Mouse (Mus musculus) heart, embryonic 14.5 days (tissue): ENCODE measurements around the gene Sgms1. TPM values are rescaled to one million over a fixed set of nuclear protein-coding genes. Genes with fewer than 3 reads are reported as not detected.

Source experiments
- ATAC-seq: fragments of 200-750 bp; cut with Nextera tagmentation; 2 replicates; pipeline ENCODE4 v1.8.0; 2017; ENCODE audit warnings: low read depth, moderate TSS enrichment; ENCODE audit not compliant: insufficient number of reproducible peaks, insufficient read depth, low FRiP score
- H3K27ac ChIP-seq, 2 experiments: fragments of 200-500 bp in 1 of 2; fragments of 300-500 bp in 1 of 2; sonication (generic) in 1 of 2; replicated peaks in 1 of 2; 2 replicates each; pipeline ENCODE4 v1.5.1; 2012 to 2014; ENCODE audit warnings: low read depth in 2 of 2, low read length in 2 of 2, control low read depth in 1 of 2, mild to moderate bottlenecking in 1 of 2, mixed read lengths in 1 of 2; ENCODE audit not compliant: control insufficient read depth in 1 of 2, insufficient read depth in 1 of 2
- H3K27me3 ChIP-seq: fragments of 300-500 bp; sonication (generic); 2 replicates; pipeline ENCODE4 v1.6.1; 2014; ENCODE audit warnings: mild to moderate bottlenecking, low read length, control low read depth; ENCODE audit not compliant: control insufficient read depth, insufficient read depth
- H3K36me3 ChIP-seq: fragments of 300-500 bp; sonication (generic); 2 replicates; pipeline ENCODE4 v1.6.1; 2014; ENCODE audit warnings: mild to moderate bottlenecking, control low read depth, low read length, mixed read lengths; ENCODE audit not compliant: control insufficient read depth, insufficient read depth
- H3K4me1 ChIP-seq, 2 experiments: fragments of 200-500 bp in 1 of 2; fragments of 300-500 bp in 1 of 2; sonication (generic) in 1 of 2; 2 replicates each; pipeline ENCODE4 v1.6.1; 2012 to 2014; ENCODE audit warnings: low read length in 2 of 2, control low read depth in 1 of 2, mixed read lengths in 1 of 2; ENCODE audit not compliant: control insufficient read depth in 2 of 2, insufficient read depth in 2 of 2
- H3K4me2 ChIP-seq: fragments of 300-500 bp; sonication (generic); 2 replicates; pipeline ENCODE4 v1.6.1; 2014; ENCODE audit warnings: mild to moderate bottlenecking, low read length
- H3K4me3 ChIP-seq, 2 experiments: fragments of 200-500 bp in 1 of 2; fragments of 300-500 bp in 1 of 2; sonication (generic) in 1 of 2; 2 replicates each; pipeline ENCODE4 v1.5.1; 2012 to 2014; ENCODE audit warnings: low read length in 2 of 2, mild to moderate bottlenecking in 2 of 2, control low read depth in 1 of 2, low read depth in 1 of 2, moderate library complexity in 1 of 2; ENCODE audit not compliant: control insufficient read depth in 1 of 2, insufficient read depth in 1 of 2
- H3K9ac ChIP-seq: fragments of 300-500 bp; sonication (generic); 2 replicates; pipeline ENCODE4 v1.6.1; 2014; ENCODE audit warnings: mild to moderate bottlenecking, low read length
- H3K9me3 ChIP-seq: fragments of 300-500 bp; sonication (generic); 2 replicates; pipeline ENCODE4 v1.6.1; 2016; ENCODE audit warnings: low read length, control low read depth; ENCODE audit not compliant: control insufficient read depth
- WGBS: fragments of 180-500 bp; shearing (Covaris S2); extraction: QIAGEN DNeasy Blood & Tissue Kit; methylation state at CpG from one replicate; pipeline ENCODE4 v1.1.7; 2014; 5-methylcytosine and 5-hydroxymethylcytosine counted together
- polyA plus RNA-seq: library from polyadenylated mRNA; unstranded; fragments of >200 nt; fragmentation: Nextera tagmentation; extraction: Ambion mirVana; gene quantifications from 2 replicates; pipeline ENCODE4 v1.2.1, GENCODE M21; 2014

Sgms1 gene
- polyA plus RNA-seq, 1 experiment from 2014 or later: 41.3 TPM

DNA sequence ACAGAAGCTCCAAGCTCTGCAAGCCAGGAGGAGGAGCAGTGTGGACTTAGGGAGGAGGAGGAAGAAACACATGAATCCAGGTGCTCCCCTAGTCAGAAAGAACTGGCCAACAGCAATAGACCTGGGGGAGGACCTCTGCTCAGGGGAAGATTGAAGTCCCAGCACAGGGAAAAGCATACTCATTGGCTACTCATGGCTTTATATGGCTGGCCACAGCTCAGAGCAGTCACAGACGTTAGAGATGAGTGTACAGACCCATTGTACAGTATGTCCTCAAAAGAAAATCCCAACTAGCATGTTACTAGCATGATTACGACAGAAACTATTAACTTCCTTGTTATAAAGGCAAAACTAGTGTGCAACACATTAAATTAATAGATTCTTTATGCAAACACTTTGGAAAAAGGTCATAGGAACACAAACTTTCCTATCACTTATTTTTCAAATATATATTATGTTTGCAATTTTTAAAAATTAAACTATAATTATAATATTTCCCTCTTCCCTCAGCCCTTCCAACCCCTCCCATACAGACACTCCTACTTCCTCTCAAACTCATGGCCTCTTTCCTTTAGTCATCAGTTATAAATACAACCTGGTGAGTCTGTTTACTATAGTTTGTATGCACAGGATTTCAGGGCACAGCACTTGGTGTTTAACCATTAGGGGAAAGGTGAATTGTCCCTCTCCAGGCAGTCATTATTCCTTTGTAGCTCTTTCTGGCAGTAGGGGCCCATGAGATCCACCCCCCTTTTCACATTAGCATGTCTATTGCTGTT is 165.0 kb downstream of the Sgms1 start:
- peaks cover 3 to 5% of the 10 kb centered on the region in 2 experiments for H3K4me1 ChIP-seq
- H3K9ac ChIP-seq: no peak overlapping the region
- no peak overlapping the region for H3K27ac ChIP-seq
- peaks cover 5% of the 10 kb centered on the region; the same call in 1 of the 2 replicates for H3K36me3 ChIP-seq
- H3K4me3 ChIP-seq: no peak overlapping the region
- WGBS: 81% methylated on average over 2 of the region's 2 CpGs
- H3K27me3 ChIP-seq: no peaks in the 10 kb centered on the region
- no peak overlapping the region for H3K4me2 ChIP-seq
- no peaks in the 10 kb centered on the region for H3K9me3 ChIP-seq
- no peak for ATAC-seq

GRCm38 (mm10) chr19:32223751-32224174 is 165.8 kb downstream of the Sgms1 start:
- no peaks in the 10 kb centered on the region for H3K27me3 ChIP-seq

DNA sequence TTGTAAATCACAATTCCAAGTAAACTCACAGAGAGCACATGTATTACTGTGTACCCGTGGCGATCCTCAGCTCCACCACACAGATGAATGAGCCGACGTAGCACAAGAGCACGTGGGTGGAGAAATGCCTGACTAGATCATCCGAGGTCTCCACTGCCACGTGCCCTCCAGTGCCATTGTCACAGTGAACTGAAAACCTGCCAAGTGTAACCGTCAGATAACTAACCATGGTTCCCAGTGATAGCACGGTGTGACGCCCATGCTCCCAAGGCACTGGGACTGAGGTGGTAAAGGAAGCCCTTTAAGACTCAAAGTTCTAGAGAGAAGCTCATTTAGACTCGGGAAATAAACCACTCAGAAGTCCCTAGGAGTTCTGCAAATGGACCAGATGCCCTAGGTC is 167.4 kb downstream of the Sgms1 start:
- 74% methylated on average over 11 of the region's 11 CpGs for WGBS

More at GRCm38 (mm10) chr19:32223751-32224174, 165.8 kb downstream of the Sgms1 start:
- no peak overlapping the region for H3K4me3 ChIP-seq
- H3K9me3 ChIP-seq: no peaks in the 10 kb centered on the region
- H3K36me3 ChIP-seq: peaks cover 5% of the 10 kb centered on the region; the same call in 1 of the 2 replicates
- 92% methylated on average over 3 of the region's 3 CpGs for WGBS
- no peak overlapping the region for H3K4me2 ChIP-seq
- ATAC-seq: no peak
- no peak overlapping the region for H3K9ac ChIP-seq
- no peak overlapping the region for H3K27ac ChIP-seq
- peaks cover 3 to 5% of the 10 kb centered on the region in 2 experiments for H3K4me1 ChIP-seq

GRCm38 (mm10) chr19:32220991-32221390 is 168.5 kb downstream of the Sgms1 start:
- H3K4me3 ChIP-seq: no peak overlapping the region
- H3K4me2 ChIP-seq: no peak overlapping the region
- no peak for ATAC-seq
- no peaks in the 10 kb centered on the region for H3K9me3 ChIP-seq
- H3K27me3 ChIP-seq: no peaks in the 10 kb centered on the region
- H3K27ac ChIP-seq: no peak overlapping the region
- H3K4me1 ChIP-seq: peaks cover 3 to 5% of the 10 kb centered on the region in 2 experiments
- H3K36me3 ChIP-seq: peaks cover 5% of the 10 kb centered on the region; the same call in 1 of the 2 replicates
- H3K9ac ChIP-seq: no peak overlapping the region
- WGBS: 41% methylated on average over 2 of the region's 2 CpGs

More for the DNA sequence above, 167.4 kb downstream of the Sgms1 start:
- H3K36me3 ChIP-seq: peaks cover 5% of the 10 kb centered on the region; the same call in 1 of the 2 replicates
- H3K4me2 ChIP-seq: no peak overlapping the region
- no peak for ATAC-seq
- H3K27me3 ChIP-seq: no peaks in the 10 kb centered on the region
- H3K9me3 ChIP-seq: no peaks in the 10 kb centered on the region
- peaks cover 3 to 5% of the 10 kb centered on the region in 2 experiments for H3K4me1 ChIP-seq
- H3K4me3 ChIP-seq: no peak overlapping the region
- H3K9ac ChIP-seq: no peak overlapping the region
- no peak overlapping the region for H3K27ac ChIP-seq

DNA sequence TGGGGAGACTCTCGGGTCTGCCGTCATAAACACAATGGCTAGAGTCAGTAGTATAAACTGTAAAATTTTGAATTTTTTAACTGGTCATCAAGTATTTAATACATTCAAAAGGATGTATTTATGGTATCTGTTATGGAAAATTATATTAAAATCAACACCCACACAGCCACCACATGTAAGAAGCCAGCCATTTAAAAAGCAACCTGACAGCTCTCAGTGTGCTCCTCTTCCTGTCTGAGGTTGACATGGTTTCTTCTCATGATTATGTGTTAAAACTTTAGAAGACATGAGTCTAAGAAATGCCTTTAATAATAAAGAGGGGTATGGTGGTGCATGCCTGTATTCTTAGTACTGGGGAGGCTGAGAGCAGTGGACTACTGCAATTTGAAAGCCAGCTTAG is 172.8 kb downstream of the Sgms1 start:
- H3K9me3 ChIP-seq: no peaks in the 10 kb centered on the region
- H3K4me2 ChIP-seq: no peak overlapping the region
- no peak overlapping the region for H3K4me3 ChIP-seq
- no peak overlapping the region for H3K9ac ChIP-seq
- WGBS: 98% methylated on average over 2 of the region's 2 CpGs
- no peaks in the 10 kb centered on the region for H3K27me3 ChIP-seq
- H3K4me1 ChIP-seq: peaks cover 8 to 19% of the 10 kb centered on the region in 2 experiments
- no peaks in the 10 kb centered on the region for H3K36me3 ChIP-seq
- ATAC-seq: no peak
- no peak overlapping the region for H3K27ac ChIP-seq

GRCm38 (mm10) chr19:32214905-32215806 is 174.4 kb downstream of the Sgms1 start:
- Histone ChIP-seq H3K4me3 (no peak overlapping the region), H3K27me3 (no peaks in the 10 kb centered on the region)
- 73% methylated on average over 12 of the region's 12 CpGs for WGBS

GRCm38 (mm10) chr19:32213577-32213976 is 175.9 kb downstream of the Sgms1 start:
- Histone ChIP-seq H3K27me3 (no peaks in the 10 kb centered on the region), H3K9ac (no peak overlapping the region), H3K27ac (peak overlapping the region in 1 of 2 experiments; percentile 15; a peak in 3 of 4 replicates), H3K9me3 (no peaks in the 10 kb centered on the region), H3K4me2 (no peak overlapping the region), H3K4me1 (peaks cover 10 to 29% of the 10 kb centered on the region in 2 experiments), H3K4me3 (no peak overlapping the region), H3K36me3 (no peaks in the 10 kb centered on the region)
- ATAC-seq: no peak
- WGBS: 13% methylated on average over 3 of the region's 3 CpGs

More at GRCm38 (mm10) chr19:32214905-32215806, 174.4 kb downstream of the Sgms1 start:
- Histone ChIP-seq H3K4me2 (no peak overlapping the region), H3K9ac (no peak overlapping the region), H3K9me3 (no peaks in the 10 kb centered on the region), H3K36me3 (no peaks in the 10 kb centered on the region), H3K27ac (no peak overlapping the region), H3K4me1 (peaks cover 10 to 22% of the 10 kb centered on the region in 2 experiments)
- no peak for ATAC-seq
